Mouse (Mus musculus) c-Kit-positive CD71-positive TER-119-positive erythroid progenitor cells, embryonic 14.5 days (primary cell): Measurements from ENCODE around the gene Gm14214.
A peak's percentile ranks its signal among the peaks of the same experiment; 100 is the strongest.

Source experiments
- DNase-seq: peaks from one replicate; pipeline ENCODE4 v3.0.0-alpha.2; 2013; ENCODE audit warnings: low spot score

The Gm14214 gene

GRCm38 (mm10) chr2:154774032-154774431, 4.2 kb upstream of the Gm14214 start:
- DNase-seq = peak; percentile 48

- DNase-seq = no peak
Observed at GRCm38 (mm10) chr2:154771604-154772003, 1.8 kb upstream of the Gm14214 start.

GRCm38 (mm10) chr2:154767051-154767450, 2.8 kb downstream of the Gm14214 start:
- DNase-seq = no peak

GRCm38 (mm10) chr2:154765554-154766008, 4.2 kb downstream of the Gm14214 start:
- DNase-seq = peak; percentile 32

- peak; percentile 80 for DNase-seq
Observed at GRCm38 (mm10) chr2:154764828-154765497, 4.9 kb downstream of the Gm14214 start.

- DNase-seq = peak; percentile 32
Observed at GRCm38 (mm10) chr2:154763226-154763625, 6.6 kb downstream of the Gm14214 start.

GRCm38 (mm10) chr2:154758454-154758853, 11.4 kb downstream of the Gm14214 start:
- DNase-seq = no peak

GRCm38 (mm10) chr2:154757691-154758090, 12.1 kb downstream of the Gm14214 start:
- no peak for DNase-seq

- DNase-seq = peak; percentile 20
Observed at GRCm38 (mm10) chr2:154755791-154756190, 14.0 kb downstream of the Gm14214 start.

- DNase-seq = no peak
Observed at GRCm38 (mm10) chr2:154754068-154754560, 15.7 kb downstream of the Gm14214 start.

GRCm38 (mm10) chr2:154751924-154752323, 17.9 kb downstream of the Gm14214 start:
- no peak for DNase-seq

- no peak for DNase-seq
Observed at GRCm38 (mm10) chr2:154749046-154750036, 20.5 kb downstream of the Gm14214 start.

GRCm38 (mm10) chr2:154748383-154748782, 21.4 kb downstream of the Gm14214 start:
- peak; percentile 13 for DNase-seq

GRCm38 (mm10) chr2:154743915-154744314, 25.9 kb downstream of the Gm14214 start:
- no peak for DNase-seq

- DNase-seq = no peak
Observed at GRCm38 (mm10) chr2:154742911-154743819, 26.7 kb downstream of the Gm14214 start.

GRCm38 (mm10) chr2:154738621-154739020, 31.2 kb downstream of the Gm14214 start:
- DNase-seq = no peak

- no peak for DNase-seq
Observed at GRCm38 (mm10) chr2:154735986-154736385, 33.8 kb downstream of the Gm14214 start.

GRCm38 (mm10) chr2:154735416-154735815, 34.4 kb downstream of the Gm14214 start:
- DNase-seq = no peak

- DNase-seq = no peak
Observed at GRCm38 (mm10) chr2:154734977-154735376, 34.9 kb downstream of the Gm14214 start.

- DNase-seq = no peak
Observed at GRCm38 (mm10) chr2:154732503-154733141, 37.2 kb downstream of the Gm14214 start.

- no peak for DNase-seq
Observed at GRCm38 (mm10) chr2:154731916-154732315, 37.9 kb downstream of the Gm14214 start.
